Mouse (Mus musculus) G1E (cell line): ENCODE data around the gene Ptar1. TPM values are rescaled to one million over a fixed set of nuclear protein-coding genes. Genes with fewer than 3 reads are reported as not detected.
"Not testable (repeated sequence)": the region's sequence is repeated elsewhere in the genome, so short reads cannot be mapped to it uniquely, and the experiment has no call there.

Experiments
- ATAC-seq: 2 replicates; pipeline ENCODE4 v1.8.0; 2016; ENCODE audit warnings: mild to moderate bottlenecking; ENCODE audit not compliant: insufficient number of reproducible peaks, poor library complexity, low FRiP score, severe bottlenecking; ENCODE audit errors: extremely low read depth
- DNase-seq: peaks from one replicate; pipeline ENCODE4 v3.0.0; 2012; ENCODE audit warnings: low spot score
- H3K27me3 ChIP-seq: 2 replicates; pipeline ENCODE4 v1.6.1; 2012; ENCODE audit warnings: mild to moderate bottlenecking, low read length, inconsistent platforms; ENCODE audit not compliant: insufficient read depth
- H3K36me3 ChIP-seq: replicated peaks from 2 replicates; pipeline ENCODE3; 2012; ENCODE audit warnings: mild to moderate bottlenecking, inconsistent platforms
- H3K4me1 ChIP-seq: 2 replicates; pipeline ENCODE4 v1.6.1; 2012; ENCODE audit warnings: low read depth, low read length, inconsistent platforms, mixed read lengths; ENCODE audit not compliant: insufficient read depth
- H3K4me3 ChIP-seq: 2 replicates; pipeline ENCODE4 v1.5.1; 2012; ENCODE audit warnings: low read depth, mild to moderate bottlenecking, inconsistent platforms, low read length, moderate library complexity, mixed read lengths
- H3K9me3 ChIP-seq: replicated peaks from 2 replicates; pipeline ENCODE4 v1.6.1; 2012; ENCODE audit warnings: inconsistent platforms
- CTCF ChIP-seq: IDR thresholded peaks from 2 replicates; pipeline ENCODE4 v1.5.1; 2012; ENCODE audit warnings: low read depth, low read length, inconsistent platforms, mixed read lengths
- GATA1 ChIP-seq: IDR thresholded peaks from 2 replicates; pipeline ENCODE4 v1.6.1; 2012; ENCODE audit warnings: borderline replicate concordance, low read length, inconsistent platforms, mixed read lengths
- GATA2 ChIP-seq: IDR thresholded peaks from 2 replicates; pipeline ENCODE4 v1.6.1; 2012; ENCODE audit warnings: low read depth, low read length, inconsistent platforms, borderline replicate concordance
- POLR2AphosphoS5 ChIP-seq: IDR thresholded peaks from 2 replicates; pipeline ENCODE4 v1.6.1; 2012; ENCODE audit warnings: low read depth, low read length, inconsistent platforms; ENCODE audit not compliant: insufficient replicate concordance
- TAL1 ChIP-seq: conservative IDR thresholded peaks from 2 replicates; pipeline ENCODE4 v1.6.1; 2012; ENCODE audit warnings: low read depth, low read length, inconsistent platforms, mixed read lengths
- polyA plus RNA-seq: library from polyadenylated mRNA; stranded (reverse); fragments of >175 nt; gene quantifications from 2 replicates; pipeline ENCODE4 v1.2.3, GENCODE M21; 2012
- total RNA-seq, 2 experiments: library from RNA; stranded (forward) in 1 of 2; stranded (reverse) in 1 of 2; fragments of 200-1000 nt in 1 of 2; fragments of >200 nt in 1 of 2; fragmentation: Nextera tagmentation in 1 of 2; gene quantifications; 2 replicates each; pipeline ENCODE4 v1.2.3; 2014 to 2017

Gene Ptar1
- total and polyA plus RNA-seq, 3 experiments = 0.63 to 25.4 (median 19.9) TPM

GRCm38 (mm10) chr19:23657261-23657932 is 29.8 kb upstream of the Ptar1 start:
- DNase-seq = no peak
- no peak for ATAC-seq
- TF ChIP-seq GATA1 (no peak), CTCF (no peak), TAL1 (no peak), GATA2 (no peak), POLR2AphosphoS5 (no peak)
- Histone ChIP-seq H3K36me3 (no peaks in the 10 kb centered on the region), H3K4me1 (no peaks in the 10 kb centered on the region), H3K9me3 (no peaks in the 10 kb centered on the region), H3K4me3 (no peak overlapping the region), H3K27me3 (peaks cover 6% of the 10 kb centered on the region)

- Histone ChIP-seq H3K36me3 (no peaks in the 10 kb centered on the region), H3K4me1 (no peaks in the 10 kb centered on the region), H3K9me3 (no peaks in the 10 kb centered on the region), H3K4me3 (no peak overlapping the region), H3K27me3 (peaks cover 3% of the 10 kb centered on the region; the same call in 1 of the 2 replicates)
- no peak for DNase-seq
- no peak for TF ChIP-seq CTCF
- no peak for TF ChIP-seq GATA1
- no peak for TF ChIP-seq TAL1
- no peak for TF ChIP-seq GATA2
- no peak for TF ChIP-seq POLR2AphosphoS5
- ATAC-seq = no peak
These were observed 28.9 kb upstream of the Ptar1 start for GRCm38 (mm10) chr19:23658350-23658749.

- Histone ChIP-seq H3K36me3 (no peaks in the 10 kb centered on the region), H3K9me3 (no peaks in the 10 kb centered on the region), H3K4me1 (no peaks in the 10 kb centered on the region), H3K4me3 (no peak overlapping the region), H3K27me3 (peaks cover 3% of the 10 kb centered on the region; the same call in 1 of the 2 replicates)
- DNase-seq (no peak), ATAC-seq (no peak)
- TF ChIP-seq GATA2 (no peak), TAL1 (no peak), POLR2AphosphoS5 (no peak), GATA1 (no peak), CTCF (no peak)
These were observed 23.1 kb upstream of the Ptar1 start for GRCm38 (mm10) chr19:23664083-23664482.

- ATAC-seq = no peak
- Histone ChIP-seq H3K4me1 (no peaks in the 10 kb centered on the region), H3K36me3 (no peaks in the 10 kb centered on the region), H3K27me3 (peaks cover 2% of the 10 kb centered on the region; the same call in 1 of the 2 replicates), H3K9me3 (no peaks in the 10 kb centered on the region), H3K4me3 (no peak overlapping the region)
- TF ChIP-seq POLR2AphosphoS5 (no peak), TAL1 (no peak), CTCF (no peak), GATA2 (no peak), GATA1 (no peak)
- no peak for DNase-seq
These were observed 19.0 kb upstream of the Ptar1 start for GRCm38 (mm10) chr19:23668142-23668655.

GRCm38 (mm10) chr19:23673021-23673420 is 14.2 kb upstream of the Ptar1 start:
- ATAC-seq = no peak
- Histone ChIP-seq H3K4me1 (no peaks in the 10 kb centered on the region), H3K36me3 (no peaks in the 10 kb centered on the region), H3K4me3 (no peak overlapping the region), H3K9me3 (no peaks in the 10 kb centered on the region), H3K27me3 (peaks cover 2% of the 10 kb centered on the region; the same call in 1 of the 2 replicates)
- DNase-seq = no peak
- no peak for TF ChIP-seq GATA1
- TF ChIP-seq CTCF = no peak
- TF ChIP-seq TAL1 = no peak
- TF ChIP-seq POLR2AphosphoS5 = no peak
- TF ChIP-seq GATA2 = no peak

GRCm38 (mm10) chr19:23675656-23676055 is 11.6 kb upstream of the Ptar1 start:
- not testable (repeated sequence) for H3K4me1 ChIP-seq, DNase-seq, H3K27me3 ChIP-seq, H3K4me3 ChIP-seq, H3K36me3 ChIP-seq, H3K9me3 ChIP-seq
- ATAC-seq = peak; percentile 40; the same call in 1 of the 2 replicates
